Mouse (Mus musculus) olfactory bulb, adult 2 months (tissue): ENCODE results near the gene Negr1. TPM values are rescaled to one million over a fixed set of nuclear protein-coding genes. Genes with fewer than 3 reads are reported as not detected.

Source experiments
- H3K27ac ChIP-seq: fragments of 200-500 bp; 2 replicates; pipeline ENCODE4 v1.5.1; 2012; ENCODE audit warnings: low read depth, low read length; ENCODE audit not compliant: insufficient read depth
- H3K4me1 ChIP-seq: fragments of 200-500 bp; 2 replicates; pipeline ENCODE4 v1.6.1; 2012; ENCODE audit warnings: low read length; ENCODE audit not compliant: control insufficient read depth, insufficient read depth
- H3K4me3 ChIP-seq: fragments of 200-500 bp; 2 replicates; pipeline ENCODE4 v1.5.1; 2012; ENCODE audit warnings: mild to moderate bottlenecking, low read depth, low read length, moderate library complexity; ENCODE audit not compliant: insufficient read depth
- CTCF ChIP-seq: fragments of 200-500 bp; IDR thresholded peaks from 2 replicates; pipeline ENCODE4 v1.5.1; 2012; ENCODE audit warnings: low read depth, mild to moderate bottlenecking, low read length, moderate library complexity; ENCODE audit not compliant: insufficient read depth
- POLR2A ChIP-seq: fragments of 200-500 bp; IDR thresholded peaks from 2 replicates; pipeline ENCODE4 v1.6.1; 2012; ENCODE audit warnings: mild to moderate bottlenecking, low read depth, low read length, moderate library complexity; ENCODE audit not compliant: insufficient read depth
- WGBS: fragments of 180-500 bp; shearing (Covaris S2); methylation state at CpG from one replicate; pipeline ENCODE4 v1.1.7; 2018; 5-methylcytosine and 5-hydroxymethylcytosine counted together
- polyA plus RNA-seq: library from polyadenylated mRNA; stranded (reverse); fragments of >200 nt; gene quantifications from 2 replicates; pipeline ENCODE4 v1.2.4, GENCODE M21; 2012; ENCODE audit warnings: low replicate concordance; ENCODE audit not compliant: missing spikeins, insufficient read depth, insufficient read length

Gene Negr1
- polyA plus RNA-seq, 1 experiment, result 504 TPM

DNA sequence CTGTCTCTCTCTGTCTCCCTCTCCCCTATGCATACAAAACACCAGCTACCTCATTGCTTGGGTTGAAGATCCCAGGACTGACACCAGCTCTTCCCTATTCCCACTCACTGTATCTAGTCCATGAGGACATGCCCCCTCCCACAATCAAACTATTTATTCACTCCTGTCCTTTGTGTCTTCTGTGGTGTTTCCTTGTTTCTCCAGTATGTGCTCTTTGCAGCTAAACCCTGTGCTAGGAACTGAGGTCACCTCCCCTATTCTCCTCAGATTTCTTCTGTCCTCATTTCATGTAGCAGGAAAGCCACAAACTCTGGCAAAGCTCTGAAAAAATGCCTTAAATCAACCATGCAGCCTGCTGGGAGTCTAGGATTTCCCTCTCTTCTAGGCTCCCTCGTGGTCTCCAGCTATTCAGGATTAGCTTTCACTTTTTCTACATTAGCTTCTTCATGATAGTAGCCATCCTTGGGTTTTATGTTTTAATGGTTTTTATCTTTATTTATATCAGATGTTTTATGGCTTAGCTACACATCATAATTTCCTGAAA lies 222.8 kb downstream of the Negr1 start:
- TF ChIP-seq CTCF (no peak), POLR2A (no peak)
- Histone ChIP-seq H3K4me1 (no peaks in the 10 kb centered on the region), H3K27ac (no peak overlapping the region), H3K4me3 (no peak overlapping the region)
- WGBS, result 43% methylated on average over 1 of the region's 1 CpGs

- WGBS, result 83% methylated on average over 1 of the region's 1 CpGs
- Histone ChIP-seq H3K27ac (no peak overlapping the region), H3K4me1 (no peaks in the 10 kb centered on the region), H3K4me3 (no peak overlapping the region)
- TF ChIP-seq CTCF (no peak), POLR2A (no peak)
Measured at GRCm38 (mm10) chr3:156786355-156786754, 224.8 kb downstream of the Negr1 start.

- no peak overlapping the region for H3K4me3 ChIP-seq
- no peak overlapping the region for H3K27ac ChIP-seq
- TF ChIP-seq CTCF, result no peak
- TF ChIP-seq POLR2A, result no peak
Measured at GRCm38 (mm10) chr3:156791234-156791633, 229.6 kb downstream of the Negr1 start.

GRCm38 (mm10) chr3:156792743-156793142 lies 231.1 kb downstream of the Negr1 start:
- 83% methylated on average over 7 of the region's 7 CpGs for WGBS
- TF ChIP-seq POLR2A, result no peak
- no peak for TF ChIP-seq CTCF
- Histone ChIP-seq H3K4me1 (peaks cover 5% of the 10 kb centered on the region; the same call in 1 of the 2 replicates), H3K27ac (no peak overlapping the region), H3K4me3 (no peak overlapping the region)

More at GRCm38 (mm10) chr3:156791234-156791633, 229.6 kb downstream of the Negr1 start:
- H3K4me1 ChIP-seq, result peaks cover 5% of the 10 kb centered on the region; the same call in 1 of the 2 replicates

DNA sequence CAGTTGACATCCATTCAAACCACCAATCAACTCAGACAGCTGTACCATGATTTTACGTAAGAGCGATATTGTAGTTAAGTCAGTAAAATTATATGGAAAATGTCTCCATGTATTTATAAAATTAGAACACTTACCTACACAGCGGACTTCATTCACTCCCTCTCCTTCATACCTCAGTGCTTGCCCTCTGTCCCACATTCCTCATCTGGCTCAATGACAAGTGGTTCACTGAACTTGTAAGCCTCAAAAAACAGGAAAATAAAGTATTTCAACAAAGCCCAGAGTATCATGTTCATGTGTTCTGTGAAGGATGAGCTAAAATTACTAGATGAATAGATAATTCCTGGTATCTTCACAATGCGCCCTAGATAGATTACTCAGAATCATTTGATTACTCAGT lies 232.5 kb downstream of the Negr1 start:
- WGBS, result 89% methylated on average over 4 of the region's 4 CpGs
- Histone ChIP-seq H3K4me3 (no peak overlapping the region), H3K4me1 (peaks cover 5% of the 10 kb centered on the region; the same call in 1 of the 2 replicates)

DNA sequence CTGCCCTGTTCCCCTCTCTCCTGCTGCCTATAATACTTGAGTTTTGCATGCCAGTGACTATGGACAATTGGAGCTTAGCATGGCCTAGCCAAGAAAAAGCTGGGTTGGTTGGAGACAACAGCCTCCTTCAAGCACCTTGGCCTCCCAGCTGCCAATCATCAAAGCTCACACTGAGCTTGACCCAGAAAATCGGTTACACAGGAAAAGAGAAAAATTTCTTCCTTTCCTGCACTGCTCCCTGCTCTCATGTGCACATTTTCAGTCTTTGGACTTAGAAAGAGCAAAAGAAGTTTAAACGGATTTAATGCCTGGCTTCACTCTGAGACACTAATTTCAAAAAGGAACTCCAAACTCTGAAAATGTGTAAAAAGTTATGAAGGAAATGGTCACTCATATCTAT lies 233.0 kb downstream of the Negr1 start:
- no peak overlapping the region for H3K27ac ChIP-seq
- TF ChIP-seq CTCF (no peak), POLR2A (no peak)
- peaks cover 5% of the 10 kb centered on the region; the same call in 1 of the 2 replicates for H3K4me1 ChIP-seq
- 30% methylated on average over 2 of the region's 2 CpGs for WGBS
- no peak overlapping the region for H3K4me3 ChIP-seq

More for the DNA sequence above, 232.5 kb downstream of the Negr1 start:
- TF ChIP-seq CTCF (no peak), POLR2A (no peak)
- H3K27ac ChIP-seq, result no peak overlapping the region

- no peak for TF ChIP-seq POLR2A
- TF ChIP-seq CTCF, result no peak
- Histone ChIP-seq H3K27ac (no peak overlapping the region), H3K4me3 (no peak overlapping the region), H3K4me1 (peaks cover 5% of the 10 kb centered on the region; the same call in 1 of the 2 replicates)
- WGBS, result 59% methylated on average over 6 of the region's 6 CpGs
Measured at GRCm38 (mm10) chr3:156796061-156796691, 234.6 kb downstream of the Negr1 start.

DNA sequence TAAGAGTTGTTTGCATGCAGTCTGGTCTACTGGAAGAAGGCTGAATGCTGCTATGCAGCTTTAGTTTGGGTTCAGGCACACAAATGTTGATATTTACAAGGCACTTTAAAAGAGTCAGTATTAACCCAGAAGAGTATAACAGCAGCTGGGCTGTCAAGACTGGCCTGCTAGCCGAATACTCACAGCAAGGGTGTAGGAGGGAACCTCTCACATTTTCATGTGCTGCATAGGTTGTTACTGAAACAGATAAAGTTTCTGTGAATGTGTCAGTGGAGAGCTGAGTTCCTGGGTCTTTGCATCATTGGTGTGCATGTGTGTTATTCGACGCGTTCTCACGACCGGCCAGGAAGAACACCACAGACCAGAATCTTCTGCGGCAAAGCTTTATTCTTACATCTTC lies 237.6 kb downstream of the Negr1 start:
- no peak overlapping the region for H3K4me3 ChIP-seq
- no peak for TF ChIP-seq POLR2A
- H3K27ac ChIP-seq, result peak overlapping the region; percentile 37; the same call in 1 of the 2 replicates
- H3K4me1 ChIP-seq, result peaks cover 2% of the 10 kb centered on the region; the same call in 1 of the 2 replicates
- WGBS, result 74% methylated on average over 7 of the region's 7 CpGs

DNA sequence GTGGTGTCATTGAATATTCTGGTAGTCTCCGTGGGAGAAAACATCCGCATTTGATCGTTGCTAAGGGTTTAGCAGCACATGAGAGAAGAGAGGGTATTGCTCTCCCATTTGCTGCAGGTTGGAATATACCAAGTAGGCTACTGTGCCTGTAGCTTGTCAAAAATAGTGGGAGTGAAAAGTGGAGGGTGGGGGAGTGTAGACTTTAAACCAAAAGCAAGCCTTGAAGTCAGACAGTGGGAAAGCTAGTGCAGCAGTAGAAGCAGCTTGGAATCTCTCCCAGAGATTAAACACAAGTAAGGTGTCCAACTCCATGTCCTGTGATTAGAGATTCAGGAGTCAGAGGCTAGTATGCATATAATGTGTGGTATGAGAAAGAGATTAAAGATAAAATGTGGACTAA lies 248.2 kb downstream of the Negr1 start:
- WGBS, result 73% methylated on average over 3 of the region's 3 CpGs
- H3K4me1 ChIP-seq, result no peaks in the 10 kb centered on the region
- H3K4me3 ChIP-seq, result no peak overlapping the region
- TF ChIP-seq CTCF, result no peak
- TF ChIP-seq POLR2A, result no peak
- no peak overlapping the region for H3K27ac ChIP-seq
